Mouse (Mus musculus) limb, embryonic 10.5 days (tissue): ENCODE measurements around the gene Wrnip1. TPM values are rescaled to one million over a fixed set of nuclear protein-coding genes. Genes with fewer than 3 reads are reported as not detected.

Experiments used
- DNase-seq: peaks from one replicate; pipeline ENCODE4 v3.0.0-alpha.2; 2017; ENCODE audit warnings: low spot score
- H3K27ac ChIP-seq: fragments of 300-500 bp; sonication (generic); 2 replicates; pipeline ENCODE4 v1.5.1; 2016; ENCODE audit warnings: mild to moderate bottlenecking
- H3K27me3 ChIP-seq: fragments of 300-500 bp; sonication (generic); 2 replicates; pipeline ENCODE4 v1.6.1; 2016; ENCODE audit warnings: low read depth, mild to moderate bottlenecking; ENCODE audit not compliant: poor library complexity, severe bottlenecking
- H3K36me3 ChIP-seq: fragments of 300-500 bp; sonication (generic); 2 replicates; pipeline ENCODE4 v1.6.1; 2016; ENCODE audit warnings: mild to moderate bottlenecking, moderate library complexity
- H3K4me1 ChIP-seq: fragments of 300-500 bp; sonication (generic); 2 replicates; pipeline ENCODE4 v1.6.1; 2016
- H3K4me3 ChIP-seq: fragments of 300-500 bp; sonication (generic); 2 replicates; pipeline ENCODE4 v1.5.1; 2016; ENCODE audit warnings: mild to moderate bottlenecking, moderate library complexity
- H3K9me3 ChIP-seq: fragments of 300-500 bp; sonication (generic); replicated peaks from 2 replicates; pipeline ENCODE4 v1.6.1; 2016; ENCODE audit warnings: mild to moderate bottlenecking
- WGBS: fragments of 180-500 bp; shearing (Covaris S2); methylation state at CpG from one replicate; pipeline ENCODE4 v1.1.7; 2016; 5-methylcytosine and 5-hydroxymethylcytosine counted together
- polyA plus RNA-seq: library from polyadenylated mRNA; unstranded; fragments of >200 nt; fragmentation: Nextera tagmentation; extraction: Ambion mirVana; gene quantifications from 2 replicates; pipeline ENCODE4 v1.2.1, GENCODE M21; 2016

Wrnip1 gene
- polyA plus RNA-seq, 1 experiment from 2014 or later = 20.6 TPM

DNA sequence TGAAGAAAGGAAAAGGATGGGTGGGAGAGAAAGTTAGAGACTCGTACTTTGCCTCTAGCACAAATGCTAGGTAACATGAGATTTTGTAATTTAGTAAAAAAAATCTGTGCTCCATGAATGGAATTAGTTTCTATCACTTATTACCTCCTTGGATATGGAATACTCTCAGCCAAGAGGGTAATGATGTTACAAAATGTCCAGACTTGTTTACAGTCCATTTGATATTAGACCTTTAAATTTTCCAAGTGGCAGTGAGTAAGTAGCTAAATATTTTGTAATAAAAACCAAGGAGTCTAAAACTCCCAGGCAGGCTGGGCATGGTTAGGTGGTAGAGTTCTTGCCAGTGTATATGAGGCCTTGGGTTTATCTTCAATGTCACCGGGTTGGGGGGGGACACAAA is 14.3 kb upstream of the Wrnip1 start:
- Histone ChIP-seq H3K4me1 (no peaks in the 10 kb centered on the region), H3K27me3 (no peaks in the 10 kb centered on the region), H3K27ac (no peak overlapping the region), H3K9me3 (no peaks in the 10 kb centered on the region), H3K36me3 (no peaks in the 10 kb centered on the region), H3K4me3 (no peak overlapping the region)
- DNase-seq = no peak
- 75% methylated on average over 2 of the region's 2 CpGs for WGBS

DNA sequence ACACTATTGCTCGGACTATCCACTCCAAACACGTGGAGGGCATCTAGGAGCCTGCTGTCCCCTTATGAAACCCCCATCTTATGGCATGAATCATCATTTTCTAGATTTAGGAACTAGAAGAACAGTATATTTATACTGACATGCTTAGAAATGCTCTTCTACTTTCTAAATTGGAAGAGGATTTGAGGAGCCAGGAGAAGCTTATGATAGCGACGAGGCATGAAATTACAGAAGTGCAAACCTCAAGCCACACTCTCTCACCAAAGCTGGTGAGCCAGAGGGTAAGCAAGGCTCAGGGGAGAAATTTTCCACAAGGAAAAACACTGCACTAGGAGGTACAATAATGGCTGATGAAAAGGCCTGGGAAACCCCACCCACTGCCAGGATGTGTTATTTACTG is 12.1 kb upstream of the Wrnip1 start:
- DNase-seq = no peak
- H3K9me3 ChIP-seq = no peaks in the 10 kb centered on the region
- no peak overlapping the region for H3K27ac ChIP-seq
- no peaks in the 10 kb centered on the region for H3K4me1 ChIP-seq
- no peaks in the 10 kb centered on the region for H3K36me3 ChIP-seq
- H3K4me3 ChIP-seq = no peak overlapping the region
- H3K27me3 ChIP-seq = no peaks in the 10 kb centered on the region
- WGBS = 79% methylated on average over 4 of the region's 4 CpGs

DNA sequence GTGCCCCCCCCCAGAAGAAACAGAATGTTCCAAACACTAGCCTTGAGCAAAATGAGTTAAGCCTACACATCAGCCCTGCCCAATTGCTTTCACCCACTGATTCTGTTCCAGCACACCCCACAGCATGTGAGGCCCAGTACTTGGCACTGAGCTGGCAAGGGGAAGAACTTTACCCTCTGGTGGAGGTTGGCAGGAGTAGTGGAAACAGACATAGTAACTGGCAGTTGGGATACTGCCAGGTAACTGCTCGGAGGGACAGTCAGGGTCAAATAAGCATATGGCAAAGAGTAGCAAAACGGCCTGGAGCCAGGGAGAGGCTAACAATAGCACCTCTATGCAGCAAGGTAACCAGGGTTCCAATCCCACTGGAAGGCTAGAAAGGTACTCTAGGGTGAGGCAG is 7.2 kb upstream of the Wrnip1 start:
- Histone ChIP-seq H3K27me3 (no peaks in the 10 kb centered on the region), H3K9me3 (no peaks in the 10 kb centered on the region)
- DNase-seq = no peak

DNA sequence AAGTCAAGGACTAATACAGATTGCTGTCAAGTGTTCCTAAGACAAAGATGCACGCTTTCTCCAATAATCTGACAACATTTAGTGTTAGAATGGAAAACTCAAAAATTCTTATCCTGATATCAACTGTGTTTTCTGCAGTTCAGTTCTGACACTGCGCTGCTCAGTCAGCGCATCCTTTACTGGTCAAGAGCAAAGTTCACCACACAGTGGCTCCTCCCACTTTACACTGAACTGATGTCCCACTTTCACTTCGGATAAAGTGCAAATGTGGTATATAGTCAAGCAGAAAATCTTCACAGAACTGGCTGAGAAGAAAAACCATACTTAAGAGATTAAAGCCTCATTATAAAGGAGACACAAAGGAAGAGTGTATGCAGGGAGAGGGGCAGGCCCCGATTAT is 6.7 kb upstream of the Wrnip1 start:
- no peak for DNase-seq
- H3K4me1 ChIP-seq = 0 out of 2 replicates have a peak, but pooled peaks cover 7% of the 10 kb centered on the region
- H3K36me3 ChIP-seq = no peaks in the 10 kb centered on the region
- no peak overlapping the region for H3K4me3 ChIP-seq
- no peak overlapping the region for H3K27ac ChIP-seq
- no peaks in the 10 kb centered on the region for H3K27me3 ChIP-seq
- 91% methylated on average over 5 of the region's 5 CpGs for WGBS
- no peaks in the 10 kb centered on the region for H3K9me3 ChIP-seq

More for the DNA sequence above, 7.2 kb upstream of the Wrnip1 start:
- Histone ChIP-seq H3K36me3 (no peaks in the 10 kb centered on the region), H3K27ac (no peak overlapping the region), H3K4me3 (no peak overlapping the region), H3K4me1 (0 out of 2 replicates have a peak, but pooled peaks cover 7% of the 10 kb centered on the region)
- WGBS = 85% methylated on average over 2 of the region's 2 CpGs

DNA sequence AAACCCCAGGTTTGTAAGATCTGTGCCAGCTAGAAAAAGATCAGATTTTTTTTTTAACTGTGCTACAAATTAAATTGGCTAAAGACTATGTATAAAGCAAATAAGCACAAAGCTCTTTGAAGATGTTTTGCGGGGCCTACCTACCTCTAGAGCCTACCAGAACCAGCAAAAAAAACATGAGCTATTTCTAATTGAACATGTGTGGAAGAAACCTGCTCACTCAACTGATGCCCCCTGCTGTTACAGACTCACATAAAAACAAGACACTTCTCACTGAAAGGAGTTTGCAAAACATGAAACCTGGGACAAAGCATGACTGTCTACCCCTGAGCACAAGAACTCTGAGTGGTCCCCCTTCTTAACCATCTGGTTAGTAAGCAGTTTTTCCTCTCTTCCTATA is 4.8 kb upstream of the Wrnip1 start:
- Histone ChIP-seq H3K4me1 (peaks cover 15% of the 10 kb centered on the region), H3K36me3 (no peaks in the 10 kb centered on the region), H3K27me3 (no peaks in the 10 kb centered on the region), H3K9me3 (no peaks in the 10 kb centered on the region), H3K27ac (peak overlapping the region; percentile 61; the same call in 1 of the 2 replicates), H3K4me3 (no peak overlapping the region)
- WGBS = 88% methylated on average over 1 of the region's 1 CpGs
- no peak for DNase-seq

DNA sequence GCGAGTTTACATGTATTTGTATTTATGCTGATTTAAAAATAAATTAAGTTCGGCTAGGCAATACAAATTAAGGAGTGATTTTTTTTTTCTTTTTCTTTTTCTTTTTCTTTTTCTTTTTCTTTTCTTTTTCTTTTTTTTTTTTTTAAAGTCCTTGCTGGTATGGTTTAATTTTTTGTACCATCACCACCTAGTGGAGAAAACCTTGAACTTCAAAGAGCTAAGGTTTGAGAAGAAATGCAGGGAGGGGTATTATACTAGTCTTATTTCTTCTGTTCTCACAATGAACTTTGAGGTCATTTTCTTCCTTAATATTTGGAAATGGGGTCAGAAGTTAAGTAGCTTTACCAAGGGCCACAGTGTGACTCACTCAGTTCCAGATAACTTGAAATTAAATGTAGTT is 2.7 kb upstream of the Wrnip1 start:
- Histone ChIP-seq H3K27me3 (no peaks in the 10 kb centered on the region), H3K9me3 (no peaks in the 10 kb centered on the region), H3K36me3 (no peaks in the 10 kb centered on the region), H3K4me3 (no peak overlapping the region), H3K27ac (no peak overlapping the region), H3K4me1 (peaks cover 35% of the 10 kb centered on the region)
- 83% methylated on average over 2 of the region's 2 CpGs for WGBS
- no peak for DNase-seq

DNA sequence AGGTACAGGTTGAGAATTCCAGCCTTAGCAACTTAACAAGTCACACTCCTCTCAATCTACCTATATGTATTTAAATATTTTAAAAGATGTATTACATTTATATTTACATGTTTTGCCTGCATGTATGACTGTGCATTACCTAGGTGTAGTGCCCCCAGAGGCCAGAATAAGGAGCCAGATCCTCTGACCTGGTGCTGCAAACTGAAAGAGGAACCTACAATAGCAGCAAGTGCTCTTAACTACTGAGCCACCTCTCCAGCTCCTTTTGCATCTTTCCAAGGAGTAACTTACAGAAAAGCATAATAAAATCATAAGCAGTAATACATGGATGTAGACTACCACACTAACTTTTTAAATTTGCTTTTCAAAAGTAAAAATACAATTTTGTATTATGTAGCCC is 979 bp upstream of the Wrnip1 start:
- Histone ChIP-seq H3K36me3 (0 out of 2 replicates have a peak, but pooled peaks cover 2% of the 10 kb centered on the region), H3K9me3 (no peaks in the 10 kb centered on the region), H3K4me3 (peak overlapping the region; percentile 89; the same call in 1 of the 2 replicates), H3K27me3 (no peaks in the 10 kb centered on the region), H3K4me1 (peaks cover 35% of the 10 kb centered on the region), H3K27ac (peak overlapping the region; percentile 81; the same call in 1 of the 2 replicates)
- DNase-seq = no peak

DNA sequence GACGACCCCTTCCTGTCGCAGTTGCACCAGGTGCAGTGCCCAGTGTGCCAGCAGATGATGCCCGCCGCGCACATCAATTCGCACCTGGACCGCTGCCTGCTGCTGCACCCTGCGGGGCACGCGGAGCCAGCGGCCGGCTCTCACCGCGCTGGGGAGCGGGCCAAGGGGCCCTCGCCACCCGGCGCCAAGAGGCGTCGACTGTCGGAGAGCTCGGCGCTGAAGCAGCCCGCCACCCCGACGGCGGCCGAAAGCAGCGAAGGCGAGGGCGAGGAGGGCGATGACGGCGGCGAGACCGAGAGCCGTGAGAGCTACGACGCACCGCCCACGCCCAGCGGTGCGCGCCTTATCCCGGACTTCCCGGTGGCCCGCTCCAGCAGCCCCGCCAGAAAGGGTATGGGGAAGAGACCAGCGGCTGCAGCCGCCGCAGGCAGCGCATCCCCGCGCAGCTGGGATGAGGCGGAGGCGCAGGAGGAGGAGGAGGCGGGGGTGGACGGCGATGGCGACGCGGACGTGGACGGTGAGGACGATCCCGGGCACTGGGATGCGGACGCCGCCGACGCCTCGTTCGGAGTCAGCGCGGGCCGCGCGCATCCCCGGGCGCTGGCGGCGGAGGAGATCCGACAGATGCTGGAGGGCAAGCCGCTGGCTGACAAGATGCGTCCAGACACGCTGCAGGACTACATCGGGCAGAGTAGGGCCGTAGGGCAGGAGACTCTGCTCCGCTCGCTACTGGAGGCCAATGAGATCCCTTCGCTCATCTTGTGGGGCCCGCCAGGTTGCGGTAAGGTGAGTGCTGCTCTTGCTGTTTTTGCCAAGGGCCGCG is 632 bp downstream of the Wrnip1 start, which contains the start of gene D930007J09Rik:
Gene D930007J09Rik, minus strand, starts transcription at position 591 of the 823 bp plus-strand sequence.
- DNase-seq = peak; percentile 66
- H3K27me3 ChIP-seq = no peaks in the 10 kb centered on the region
- H3K36me3 ChIP-seq = peaks cover 17% of the 10 kb centered on the region
- peak within 1 kb of the TSS; percentile 89 for H3K4me3 ChIP-seq
- WGBS = under 1% methylated on average over 95 of the region's 95 CpGs
- peak within 1 kb of the TSS; percentile 88 for H3K27ac ChIP-seq
- H3K9me3 ChIP-seq = no peaks in the 10 kb centered on the region
- peaks cover 31% of the 10 kb centered on the region for H3K4me1 ChIP-seq

DNA sequence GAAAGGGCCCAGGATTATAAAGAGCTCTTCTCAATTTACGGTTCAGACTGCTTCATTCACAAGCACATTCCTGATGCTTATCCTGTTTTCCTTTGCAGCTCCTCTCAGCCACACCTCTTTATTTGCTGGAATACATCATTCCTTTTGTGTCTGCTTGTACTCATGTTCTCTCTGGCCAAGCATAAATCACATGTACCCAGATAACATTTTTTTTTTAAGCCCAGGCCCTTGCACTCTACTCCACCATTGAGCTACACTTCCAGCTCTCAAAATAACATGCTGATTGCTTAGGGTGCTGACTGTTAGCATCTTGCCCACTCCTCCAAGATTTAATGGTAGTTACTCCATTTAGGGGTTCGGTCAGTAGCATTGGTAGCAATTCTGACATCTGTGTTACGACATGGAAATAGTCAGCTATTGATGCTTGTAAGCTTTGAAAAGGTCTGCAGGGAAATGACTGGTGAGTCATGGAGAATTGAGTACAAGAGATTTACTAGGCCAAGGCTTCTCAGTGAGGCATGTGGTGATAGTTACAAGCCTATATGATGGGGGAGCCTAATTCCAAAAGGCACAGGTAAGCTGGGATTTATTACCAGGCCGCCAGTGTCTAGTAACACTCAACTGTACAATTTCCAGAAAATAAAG is 2.0 kb downstream of the Wrnip1 start:
- Histone ChIP-seq H3K4me3 (peak overlapping the region; percentile 89), H3K9me3 (no peaks in the 10 kb centered on the region), H3K36me3 (peaks cover 30% of the 10 kb centered on the region), H3K27me3 (no peaks in the 10 kb centered on the region), H3K27ac (no peak overlapping the region), H3K4me1 (peaks cover 28% of the 10 kb centered on the region)
- 79% methylated on average over 4 of the region's 4 CpGs for WGBS
- no peak for DNase-seq

DNA sequence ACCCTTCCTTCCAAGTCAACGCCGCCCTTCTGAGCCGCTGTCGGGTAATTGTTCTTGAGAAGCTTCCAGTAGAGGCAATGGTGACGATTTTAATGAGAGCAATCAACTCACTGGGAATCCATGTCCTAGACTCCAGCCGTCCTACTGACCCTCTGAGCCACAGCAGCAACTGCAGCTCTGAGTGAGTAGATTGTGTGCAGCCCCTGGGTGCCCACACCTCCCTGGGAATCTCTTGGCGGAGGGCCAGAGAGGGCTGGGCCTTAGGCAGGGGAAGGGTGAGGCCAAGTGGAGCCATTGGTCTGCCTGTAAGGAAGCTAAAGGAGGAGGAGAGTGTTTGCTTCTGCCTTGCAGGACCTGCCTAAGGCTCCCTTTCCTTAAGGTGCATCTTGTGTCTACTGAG is 5.0 kb downstream of the Wrnip1 start:
- WGBS = 88% methylated on average over 7 of the region's 7 CpGs
- Histone ChIP-seq H3K4me1 (peaks cover 22% of the 10 kb centered on the region), H3K36me3 (peaks cover 41% of the 10 kb centered on the region), H3K4me3 (no peak overlapping the region), H3K27me3 (no peaks in the 10 kb centered on the region), H3K9me3 (no peaks in the 10 kb centered on the region), H3K27ac (no peak overlapping the region)
- no peak for DNase-seq

DNA sequence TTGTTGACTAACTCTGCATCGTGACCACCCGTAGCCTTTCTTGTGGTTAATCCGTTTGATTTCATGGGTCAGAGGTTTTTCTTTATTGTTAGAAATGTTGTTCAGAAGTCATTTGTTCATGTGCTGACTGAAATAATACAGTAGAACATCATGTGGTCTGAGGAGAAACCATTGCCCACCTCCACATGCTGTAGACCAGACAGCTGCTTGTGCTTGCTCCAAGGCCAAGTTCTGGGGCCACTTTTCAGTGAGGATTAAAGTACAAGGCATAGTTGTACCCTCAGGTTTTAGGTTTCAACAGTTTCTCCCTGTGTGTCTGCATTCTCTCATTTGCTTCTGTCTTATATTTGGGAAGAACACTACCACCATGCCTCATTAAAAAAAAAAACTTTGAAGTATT is 5.8 kb downstream of the Wrnip1 start:
- H3K27ac ChIP-seq = no peak overlapping the region
- H3K4me3 ChIP-seq = no peak overlapping the region
- DNase-seq = no peak
- H3K4me1 ChIP-seq = peaks cover 15% of the 10 kb centered on the region
- H3K9me3 ChIP-seq = no peaks in the 10 kb centered on the region
- peaks cover 41% of the 10 kb centered on the region for H3K36me3 ChIP-seq
- 91% methylated on average over 3 of the region's 3 CpGs for WGBS
- H3K27me3 ChIP-seq = no peaks in the 10 kb centered on the region

DNA sequence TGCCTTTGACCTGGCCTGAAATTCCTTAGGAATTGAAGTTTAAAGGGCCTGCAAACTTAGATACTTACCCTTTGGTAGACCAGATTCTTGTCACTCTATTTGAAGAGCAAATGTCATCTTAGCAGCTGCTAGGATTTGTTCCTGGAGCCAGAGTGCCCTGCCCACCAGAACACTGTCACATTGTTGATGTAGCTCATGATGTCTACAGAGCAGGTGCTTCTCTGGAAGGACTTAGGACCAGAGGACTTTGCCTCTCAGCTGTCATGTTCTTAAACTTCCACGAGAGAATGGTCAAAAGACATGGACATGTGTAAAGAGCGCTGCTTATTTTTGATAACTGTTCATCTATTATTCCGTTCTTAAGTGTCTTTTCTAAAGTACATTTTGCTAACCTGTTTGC is 17.4 kb downstream of the Wrnip1 start:
- Histone ChIP-seq H3K4me3 (no peak overlapping the region), H3K9me3 (no peaks in the 10 kb centered on the region), H3K4me1 (no peaks in the 10 kb centered on the region), H3K27me3 (no peaks in the 10 kb centered on the region), H3K36me3 (peaks cover 67% of the 10 kb centered on the region), H3K27ac (no peak overlapping the region)
- 93% methylated on average over 3 of the region's 3 CpGs for WGBS
- DNase-seq = no peak

DNA sequence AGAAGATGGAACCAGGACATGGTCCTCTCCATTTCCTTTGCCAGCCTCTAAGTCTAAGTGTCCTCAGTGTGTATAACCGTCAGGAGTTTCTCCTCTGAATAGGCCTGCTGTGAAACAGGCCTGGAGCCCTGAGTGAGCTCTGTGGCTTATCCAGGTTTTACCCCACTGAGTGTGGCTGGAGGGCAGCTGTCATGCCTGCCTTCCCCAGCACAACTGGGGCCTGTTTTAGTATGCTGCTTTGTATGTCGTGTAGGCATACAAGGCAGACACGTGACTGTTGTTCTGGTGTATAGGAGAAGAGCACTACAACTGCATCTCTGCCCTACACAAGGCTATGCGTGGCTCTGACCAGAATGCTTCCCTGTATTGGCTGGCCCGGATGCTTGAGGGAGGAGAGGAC is 18.1 kb downstream of the Wrnip1 start:
- DNase-seq = no peak
- WGBS = 96% methylated on average over 5 of the region's 5 CpGs
- Histone ChIP-seq H3K27me3 (no peaks in the 10 kb centered on the region), H3K9me3 (no peaks in the 10 kb centered on the region), H3K4me3 (no peak overlapping the region), H3K27ac (no peak overlapping the region), H3K36me3 (peaks cover 64% of the 10 kb centered on the region), H3K4me1 (no peaks in the 10 kb centered on the region)
